Mouse (Mus musculus) Patski (cell line): ENCODE results near the gene Prune2. TPM values are rescaled to one million over a fixed set of nuclear protein-coding genes. Genes with fewer than 3 reads are reported as not detected.
A peak's percentile ranks its signal among the peaks of the same experiment; 100 is the strongest.

Experiments used
- ATAC-seq: fragments of 100-300 bp; one replicate; pipeline ENCODE4 v1.8.0; 2021
- CTCF ChIA-PET: fragments of 350-600 bp; sonication (Branson Sonifier 250); formaldehyde crosslinking; loops from one replicate; lab custom pipeline; 2022; ENCODE audit warnings: inconsistent platforms; lab: Charles Lee
- POLR2A ChIA-PET: fragments of 350-600 bp; sonication (Branson Sonifier 250); formaldehyde crosslinking; loops from one replicate; lab custom pipeline; 2022; ENCODE audit warnings: antibody characterized with exemption, inconsistent platforms; lab: Charles Lee
- DNase-seq: peaks from one replicate; pipeline ENCODE4 v3.0.0-alpha.2; 2011; ENCODE audit warnings: low read depth, low spot score
- H3K27me3 ChIP-seq: fragments of 371-371 bp; one replicate; pipeline ENCODE4 v1.5.1; 2021
- CTCF ChIP-seq: fragments of 100-300 bp; IDR thresholded peaks from one replicate; pipeline ENCODE4 v1.5.1; 2021
- in situ Hi-C: fragments of 300-500 bp; cut with MboI; formaldehyde crosslinking; loops from 3 replicates; pipeline ENCODE4 v1.11.1; 2018; ENCODE audit warnings: low pct_unique_long_range_greater_than_20kb, mixed read lengths
- polyA plus RNA-seq: library from polyadenylated mRNA; unstranded; gene quantifications from one replicate; pipeline ENCODE4 v1.2.3, GENCODE M21; 2021

Prune2 gene
- polyA plus RNA-seq, 1 experiment from 2014 or later: 0.33 TPM

GRCm38 (mm10) chr19:16956319-16956718, 401 bp downstream of the Prune2 start:
- H3K27me3 ChIP-seq: peaks cover 23% of the 10 kb centered on the region
- no peak for TF ChIP-seq CTCF
- ATAC-seq: peak; percentile 4
- ChIA-PET CTCF (no interaction called here), POLR2A (no interaction called here)
- in situ Hi-C loops: no loop called here
- DNase-seq: no peak

DNA sequence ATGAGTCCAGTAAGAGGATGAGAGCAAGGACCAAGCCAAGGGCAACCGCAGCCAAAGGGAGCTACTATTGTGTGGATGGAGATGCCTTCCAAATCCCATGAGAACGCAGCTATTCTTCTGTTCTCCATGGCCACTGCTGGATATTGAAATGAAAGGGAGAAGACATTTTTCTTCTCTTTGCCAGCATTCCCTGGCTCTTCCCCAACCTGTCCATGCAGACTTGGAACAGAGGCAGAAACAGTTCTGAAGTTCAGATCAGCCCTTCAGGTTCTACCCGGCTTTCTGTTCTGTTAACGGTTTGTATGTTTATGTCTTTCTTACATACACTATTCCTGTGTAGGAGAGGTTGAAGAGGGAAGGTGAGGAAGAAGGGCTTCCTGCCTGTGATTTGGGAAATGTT, 3.1 kb downstream of the Prune2 start:
- ChIA-PET CTCF (no interaction called here), POLR2A (no interaction called here)
- H3K27me3 ChIP-seq: peaks cover 11% of the 10 kb centered on the region
- ATAC-seq: no peak
- no peak for TF ChIP-seq CTCF
- DNase-seq: no peak
- in situ Hi-C loops: no loop called here

GRCm38 (mm10) chr19:16959551-16959950, 3.6 kb downstream of the Prune2 start:
- ChIA-PET CTCF (no interaction called here), POLR2A (no interaction called here)
- no peak for ATAC-seq
- DNase-seq: no peak
- no peak for TF ChIP-seq CTCF
- in situ Hi-C loops: no loop called here
- H3K27me3 ChIP-seq: peaks cover 6% of the 10 kb centered on the region

DNA sequence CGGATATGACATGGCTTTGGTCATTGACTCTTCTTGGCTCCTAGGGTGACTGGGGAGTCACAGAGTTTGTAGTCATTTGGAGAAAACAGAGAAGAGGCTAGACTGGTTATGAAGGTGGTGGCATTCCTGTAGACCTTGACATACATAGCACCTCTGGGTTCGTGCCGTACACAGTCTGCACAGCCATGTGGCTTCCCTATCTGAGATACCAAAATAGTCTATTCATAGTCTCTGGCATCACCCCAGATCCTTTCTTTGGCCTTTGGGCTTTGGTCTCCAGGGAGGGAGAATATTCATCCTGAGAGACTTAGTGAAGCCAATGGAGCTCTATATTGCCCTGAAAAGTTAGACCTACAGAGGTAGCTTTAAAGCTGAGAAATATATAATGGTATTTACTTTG, 5.1 kb downstream of the Prune2 start:
- in situ Hi-C loops: no loop called here
- no peak for TF ChIP-seq CTCF
- DNase-seq (no peak), ATAC-seq (no peak)
- H3K27me3 ChIP-seq: no peaks in the 10 kb centered on the region
- ChIA-PET CTCF (no interaction called here), POLR2A (no interaction called here)

- no peaks in the 10 kb centered on the region for H3K27me3 ChIP-seq
- DNase-seq (no peak), ATAC-seq (no peak)
- CTCF ChIA-PET: interaction anchor here (0.8 to 1.4 kb wide), 3 partner anchors 9 to 161 kb away, joined by 3 to 4 read pairs (median 3); no protein-coding TSS in a partner anchor
- in situ Hi-C loops: no loop called here
- POLR2A ChIA-PET: no interaction called here
- no peak for TF ChIP-seq CTCF
Observed at GRCm38 (mm10) chr19:16963178-16963577, 7.3 kb downstream of the Prune2 start.

DNA sequence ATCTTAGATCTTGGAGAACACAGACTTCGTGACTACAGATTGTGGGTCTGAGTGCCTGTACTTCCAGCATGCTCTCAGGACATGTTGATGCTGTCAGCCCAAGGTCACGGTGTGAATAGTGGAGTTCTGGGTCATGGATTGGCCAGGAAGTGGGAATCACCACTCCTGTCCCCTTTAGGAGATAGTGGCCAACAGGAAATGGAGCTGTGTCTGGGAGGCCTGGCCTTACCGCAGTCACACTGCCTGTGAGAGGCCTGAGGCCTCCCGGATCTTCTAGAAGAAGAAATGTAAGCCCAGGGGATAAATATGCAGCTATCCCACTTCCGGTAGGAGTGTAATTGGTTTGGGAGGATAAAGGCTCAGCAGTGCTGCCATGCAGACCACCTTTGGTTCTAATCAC, 12.8 kb downstream of the Prune2 start:
- no peaks in the 10 kb centered on the region for H3K27me3 ChIP-seq
- DNase-seq (no peak), ATAC-seq (no peak)
- CTCF ChIA-PET: no interaction called here
- POLR2A ChIA-PET: no interaction called here
- TF ChIP-seq CTCF: no peak
- in situ Hi-C loops: no loop called here

GRCm38 (mm10) chr19:16970612-16971011, 14.7 kb downstream of the Prune2 start:
- in situ Hi-C loops: no loop called here
- H3K27me3 ChIP-seq: no peaks in the 10 kb centered on the region
- ATAC-seq (no peak), DNase-seq (no peak)
- ChIA-PET POLR2A (no interaction called here), CTCF (no interaction called here)
- TF ChIP-seq CTCF: no peak

DNA sequence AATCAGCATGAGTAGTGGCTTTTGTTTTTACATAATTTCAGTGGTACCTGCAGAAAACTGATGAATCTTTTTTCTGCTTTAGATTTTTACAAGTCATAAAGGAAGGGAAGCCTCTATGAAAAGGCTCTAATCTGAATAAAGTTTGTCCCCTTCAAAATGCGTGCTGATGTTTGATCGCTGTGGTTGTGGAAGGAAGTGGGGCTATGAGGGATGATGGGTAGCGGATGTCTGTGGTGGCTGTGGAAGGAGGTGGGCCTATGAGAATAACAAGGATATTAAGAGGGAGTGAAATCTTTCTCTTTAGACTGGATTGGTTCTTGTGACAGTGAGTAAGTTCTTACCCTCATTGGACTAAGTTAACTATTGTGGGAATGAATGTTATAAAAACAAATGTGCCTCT, 23.0 kb downstream of the Prune2 start:
- ATAC-seq (no peak), DNase-seq (no peak)
- no peak for TF ChIP-seq CTCF
- peaks cover 3% of the 10 kb centered on the region for H3K27me3 ChIP-seq
- in situ Hi-C loops: loop anchor here (5.0 kb wide), 1 partner anchor 177 kb away; no protein-coding TSS in a partner anchor
- CTCF ChIA-PET: no interaction called here
- POLR2A ChIA-PET: no interaction called here

DNA sequence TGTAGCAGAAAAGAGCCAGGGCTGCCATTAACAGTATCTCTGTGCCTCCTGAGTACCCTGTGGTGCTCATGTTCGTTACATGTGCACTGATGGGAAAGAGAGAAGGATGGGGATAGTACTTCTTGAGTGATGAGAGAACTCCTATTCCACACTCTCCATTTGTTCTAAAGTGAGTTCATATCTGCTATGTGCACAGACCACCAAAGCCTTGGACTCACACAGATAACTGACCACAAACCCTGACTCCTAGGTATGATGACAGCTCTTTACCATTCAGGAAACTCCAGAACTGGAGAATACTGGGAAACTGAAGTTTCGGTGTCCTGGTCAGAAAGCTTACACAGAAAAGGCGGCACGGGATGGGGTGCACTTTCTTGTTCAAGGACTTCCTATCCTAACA, 25.8 kb downstream of the Prune2 start:
- ChIA-PET POLR2A (interaction anchor here (0.8 kb wide), 1 partner anchor 179 kb away, joined by 3 read pairs; no protein-coding TSS in a partner anchor), CTCF (interaction anchor here (1.1 kb wide), 1 partner anchor 49 kb away, joined by 3 read pairs; no protein-coding TSS in a partner anchor)
- ATAC-seq (no peak), DNase-seq (no peak)
- in situ Hi-C loops: no loop called here
- no peak for TF ChIP-seq CTCF
- peaks cover 3% of the 10 kb centered on the region for H3K27me3 ChIP-seq

DNA sequence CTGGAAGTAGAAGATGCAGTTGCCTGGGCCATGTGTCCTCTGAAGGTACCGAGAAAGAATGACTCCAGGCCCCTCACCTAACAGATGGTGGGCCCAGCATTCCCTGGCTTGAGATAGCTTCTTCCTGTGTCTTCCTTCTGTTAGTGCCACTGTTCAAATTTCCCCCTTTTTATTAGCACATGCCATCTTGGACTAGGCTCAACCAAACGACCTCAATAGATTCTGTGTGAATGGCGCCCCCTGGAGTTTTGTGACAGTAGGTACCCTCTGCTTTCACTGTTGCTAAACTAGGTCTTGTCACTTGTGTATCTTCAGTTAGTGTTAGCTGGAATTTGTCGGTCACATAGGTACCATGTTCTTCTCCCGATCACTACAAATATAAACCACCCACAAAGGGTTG, 29.0 kb downstream of the Prune2 start:
- TF ChIP-seq CTCF: peak; percentile 80
- in situ Hi-C loops: no loop called here
- POLR2A ChIA-PET: no interaction called here
- ATAC-seq: no peak
- no peak for DNase-seq
- H3K27me3 ChIP-seq: peaks cover 3% of the 10 kb centered on the region
- CTCF ChIA-PET: interaction anchor here (0.7 to 1.5 kb wide), 6 partner anchors 9 to 181 kb away, joined by 3 to 4 read pairs (median 3); no protein-coding TSS in a partner anchor

DNA sequence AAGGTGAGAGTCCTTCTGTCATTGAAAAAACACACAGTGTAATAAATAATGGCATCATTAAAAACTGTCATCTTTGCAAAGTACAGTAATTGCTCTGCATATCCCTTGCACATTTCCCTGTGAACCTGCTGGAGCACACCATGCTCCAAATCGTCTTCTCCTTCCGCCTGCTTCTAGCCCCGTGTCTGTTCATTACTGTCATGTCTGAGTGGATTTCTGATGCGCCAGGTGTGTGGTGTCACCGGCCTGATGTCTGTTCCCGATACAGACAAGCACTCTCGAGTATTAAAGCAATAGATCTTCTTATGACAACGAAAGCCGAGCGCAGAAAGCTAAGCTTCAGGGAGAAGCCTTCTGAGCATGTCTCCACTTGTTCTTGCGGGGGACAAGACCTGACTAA, 32.1 kb downstream of the Prune2 start:
- ATAC-seq (no peak), DNase-seq (no peak)
- POLR2A ChIA-PET: no interaction called here

GRCm38 (mm10) chr19:16992151-16992550, 36.2 kb downstream of the Prune2 start:
- DNase-seq (no peak), ATAC-seq (no peak)
- in situ Hi-C loops: no loop called here
- ChIA-PET CTCF (no interaction called here), POLR2A (no interaction called here)
- no peaks in the 10 kb centered on the region for H3K27me3 ChIP-seq
- no peak for TF ChIP-seq CTCF

More for the DNA sequence above, 32.1 kb downstream of the Prune2 start:
- H3K27me3 ChIP-seq: peaks cover 3% of the 10 kb centered on the region
- in situ Hi-C loops: no loop called here
- CTCF ChIA-PET: no interaction called here
- no peak for TF ChIP-seq CTCF
